Mouse (Mus musculus): ENCODE results near the gene Myadm.
A peak's percentile ranks its signal among the peaks of the same experiment; 100 is the strongest.

The Myadm gene

GRCm38 (mm10) chr7:3347366-3348287 is 58.7 kb downstream of the Myadm start:
- Histone ChIP-seq H3K4me3 (replicated peaks; ENCODE audit: low read length) (peak overlapping the region; percentile 74), H3K4me1 (replicated peaks; ENCODE audit: low read depth, low read length) (peaks cover 69% of the 10 kb centered on the region), H3K36me3 (ENCODE audit: insufficient read depth, low read length) (peaks cover 31% of the 10 kb centered on the region), H3K9me3 (ENCODE audit: low read length) (no peaks in the 10 kb centered on the region), H3K27me3 (ENCODE audit: insufficient read depth, low read length) (no peaks in the 10 kb centered on the region)
- TF ChIP-seq POU5F1 (IDR thresholded peaks at IDR 0.05; ENCODE audit: borderline replicate concordance, low read length) (peak; percentile 58; the same call in 1 of the 2 replicates), CTCF (conservative IDR thresholded peaks at IDR 0.05; ENCODE audit: low read length) (no peak), NANOG (IDR thresholded peaks at IDR 0.05; ENCODE audit: borderline replicate concordance, low read length) (peak; percentile 90)

- no peak for TF ChIP-seq CTCF (conservative IDR thresholded peaks at IDR 0.05; ENCODE audit: low read length)
- TF ChIP-seq POU5F1 (IDR thresholded peaks at IDR 0.05; ENCODE audit: borderline replicate concordance, low read length) = no peak
- TF ChIP-seq NANOG (IDR thresholded peaks at IDR 0.05; ENCODE audit: borderline replicate concordance, low read length) = no peak
- Histone ChIP-seq H3K9me3 (ENCODE audit: low read length) (no peaks in the 10 kb centered on the region), H3K4me1 (replicated peaks; ENCODE audit: low read depth, low read length) (peaks cover 72% of the 10 kb centered on the region), H3K27me3 (ENCODE audit: insufficient read depth, low read length) (no peaks in the 10 kb centered on the region), H3K4me3 (replicated peaks; ENCODE audit: low read length) (0 out of 2 replicates have a peak overlapping the region, but pooled peaks have one; percentile 1), H3K36me3 (ENCODE audit: insufficient read depth, low read length) (peaks cover 24% of the 10 kb centered on the region)
Measured at GRCm38 (mm10) chr7:3348326-3348725, 59.4 kb downstream of the Myadm start.

GRCm38 (mm10) chr7:3349775-3350174 is 60.9 kb downstream of the Myadm start:
- Histone ChIP-seq H3K9me3 (ENCODE audit: low read length) (no peaks in the 10 kb centered on the region), H3K36me3 (ENCODE audit: insufficient read depth, low read length) (peaks cover 17% of the 10 kb centered on the region), H3K4me1 (replicated peaks; ENCODE audit: low read depth, low read length) (peaks cover 79% of the 10 kb centered on the region), H3K4me3 (replicated peaks; ENCODE audit: low read length) (peak overlapping the region; percentile 45), H3K27me3 (ENCODE audit: insufficient read depth, low read length) (no peaks in the 10 kb centered on the region)
- no peak for TF ChIP-seq POU5F1 (IDR thresholded peaks at IDR 0.05; ENCODE audit: borderline replicate concordance, low read length)
- TF ChIP-seq CTCF (conservative IDR thresholded peaks at IDR 0.05; ENCODE audit: low read length) = no peak
- TF ChIP-seq NANOG (IDR thresholded peaks at IDR 0.05; ENCODE audit: borderline replicate concordance, low read length) = no peak

Data from E14TG2a.4 (cell line).